Mouse (Mus musculus): Measurements from ENCODE around the gene Tsen34. TPM values are rescaled to one million over a fixed set of nuclear protein-coding genes. Genes with fewer than 3 reads are reported as not detected.
"Not testable (repeated sequence)": the region's sequence is repeated elsewhere in the genome, so short reads cannot be mapped to it uniquely, and the experiment has no call there.

The Tsen34 gene
- polyA plus RNA-seq, 1 experiment from 2014 or later, result 215 TPM

- Histone ChIP-seq H3K9ac (no peak overlapping the region), H3K4me2 (peak overlapping the region; percentile 93; the same call in 1 of the 2 replicates), H3K27ac (no peak overlapping the region), H3K9me3 (no peaks in the 10 kb centered on the region), H3K4me3 (replicated peaks) (no peak overlapping the region), H3K27me3 (no peaks in the 10 kb centered on the region), H3K36me3 (replicated peaks) (peaks cover 28% of the 10 kb centered on the region), H3K4me1 (peaks cover 23% of the 10 kb centered on the region)
- ATAC-seq (ENCODE audit: low FRiP score), result no peak
- WGBS, result 69% methylated on average over 4 of the region's 4 CpGs
Observed at GRCm38 (mm10) chr7:3707027-3707426, 14.4 kb downstream of the Tsen34 start.

GRCm38 (mm10) chr7:3707568-3708413, 15.1 kb downstream of the Tsen34 start:
- Histone ChIP-seq H3K4me2 (no peak overlapping the region), H3K36me3 (replicated peaks) (peaks cover 28% of the 10 kb centered on the region), H3K4me3 (replicated peaks) (no peak overlapping the region), H3K9me3 (no peaks in the 10 kb centered on the region), H3K4me1 (peaks cover 23% of the 10 kb centered on the region), H3K27ac (no peak overlapping the region), H3K9ac (no peak overlapping the region), H3K27me3 (no peaks in the 10 kb centered on the region)
- no peak for ATAC-seq (ENCODE audit: low FRiP score)
- 26% methylated on average over 7 of the region's 7 CpGs for WGBS

- H3K27me3 ChIP-seq; H3K9ac ChIP-seq; H3K4me3 ChIP-seq (replicated peaks); ATAC-seq (ENCODE audit: low FRiP score); H3K27ac ChIP-seq; H3K9me3 ChIP-seq; H3K4me2 ChIP-seq: not testable (repeated sequence)
- WGBS, result 35% methylated on average over 5 of the region's 5 CpGs
- Histone ChIP-seq H3K36me3 (replicated peaks) (peaks cover 28% of the 10 kb centered on the region), H3K4me1 (peaks cover 21% of the 10 kb centered on the region)
Observed at GRCm38 (mm10) chr7:3708447-3708980, 15.9 kb downstream of the Tsen34 start.

- 63% methylated on average over 1 of the region's 1 CpGs for WGBS
- H3K27ac ChIP-seq, result no peak overlapping the region
- H3K4me2 ChIP-seq, result no peak overlapping the region
- no peaks in the 10 kb centered on the region for H3K9me3 ChIP-seq
- H3K27me3 ChIP-seq, result no peaks in the 10 kb centered on the region
- no peak overlapping the region for H3K4me3 ChIP-seq (replicated peaks)
- no peak for ATAC-seq (ENCODE audit: low FRiP score)
- H3K4me1 ChIP-seq, result peaks cover 20% of the 10 kb centered on the region
- H3K36me3 ChIP-seq (replicated peaks), result peaks cover 28% of the 10 kb centered on the region
- H3K9ac ChIP-seq, result no peak overlapping the region
Observed at GRCm38 (mm10) chr7:3709000-3709399, 16.3 kb downstream of the Tsen34 start.

- Histone ChIP-seq H3K36me3 (replicated peaks) (peaks cover 10% of the 10 kb centered on the region), H3K4me3 (replicated peaks) (no peak overlapping the region), H3K4me2 (no peak overlapping the region), H3K9ac (no peak overlapping the region), H3K27me3 (no peaks in the 10 kb centered on the region), H3K9me3 (no peaks in the 10 kb centered on the region), H3K4me1 (no peaks in the 10 kb centered on the region), H3K27ac (no peak overlapping the region)
- 52% methylated on average over 5 of the region's 5 CpGs for WGBS
- no peak for ATAC-seq (ENCODE audit: low FRiP score)
Observed at GRCm38 (mm10) chr7:3712264-3712942, 19.7 kb downstream of the Tsen34 start.

GRCm38 (mm10) chr7:3715249-3715648, 22.6 kb downstream of the Tsen34 start:
- Histone ChIP-seq H3K27me3 (no peaks in the 10 kb centered on the region), H3K27ac (no peak overlapping the region), H3K4me3 (replicated peaks) (no peak overlapping the region), H3K9ac (no peak overlapping the region), H3K36me3 (replicated peaks) (no peaks in the 10 kb centered on the region), H3K4me1 (no peaks in the 10 kb centered on the region), H3K9me3 (no peaks in the 10 kb centered on the region), H3K4me2 (no peak overlapping the region)
- no peak for ATAC-seq (ENCODE audit: low FRiP score)
- WGBS, result 65% methylated on average over 1 of the region's 1 CpGs

- H3K4me3 ChIP-seq (replicated peaks); H3K27ac ChIP-seq; H3K4me2 ChIP-seq; H3K4me1 ChIP-seq; H3K36me3 ChIP-seq (replicated peaks); H3K9me3 ChIP-seq; ATAC-seq (ENCODE audit: low FRiP score); H3K9ac ChIP-seq; H3K27me3 ChIP-seq: not testable (repeated sequence)
- WGBS, result 40% methylated on average over 1 of the region's 3 CpGs
Observed at GRCm38 (mm10) chr7:3720268-3720667, 27.6 kb downstream of the Tsen34 start, which contains the start of gene Pirb. TSS of gene Pirb (minus strand) at chr7:3720391.

GRCm38 (mm10) chr7:3725459-3725858, 32.8 kb downstream of the Tsen34 start:
- not testable (repeated sequence) for H3K4me3 ChIP-seq (replicated peaks); H3K4me2 ChIP-seq; H3K4me1 ChIP-seq; H3K27ac ChIP-seq; H3K9me3 ChIP-seq; H3K9ac ChIP-seq; ATAC-seq (ENCODE audit: low FRiP score); H3K36me3 ChIP-seq (replicated peaks); H3K27me3 ChIP-seq

GRCm38 (mm10) chr7:3732675-3733074, 40.0 kb downstream of the Tsen34 start:
- ATAC-seq (ENCODE audit: low FRiP score); H3K4me1 ChIP-seq; H3K9ac ChIP-seq; H3K27me3 ChIP-seq; H3K36me3 ChIP-seq (replicated peaks); H3K27ac ChIP-seq; H3K4me2 ChIP-seq; H3K4me3 ChIP-seq (replicated peaks); H3K9me3 ChIP-seq: not testable (repeated sequence)
- WGBS, result no CpG with 5 or more reads among the region's 1 CpGs

Small RNAs within 50 kb of the gene (microRNA-seq; reads per million reads assigned to microRNA genes)
- gene Mir3572, result 4.9 reads per million, percentile 18 among the genes with 10 or more reads in this experiment

Other genes starting within 250 kb of the Tsen34 start
- gene Tarm1, start 190.2 kb upstream of the Tsen34 start, polyA plus RNA-seq (2016; fragmentation: Nextera tagmentation; extraction: Ambion mirVana), result not detected in 2 replicates
- gene Oscar, start 76.7 kb upstream of the Tsen34 start, polyA plus RNA-seq (2016; fragmentation: Nextera tagmentation; extraction: Ambion mirVana), result 0.18 and 0.38 TPM in 2 replicates
- 304 and 322 TPM in 2 replicates for gene Ndufa3, start 75.5 kb upstream of the Tsen34 start, polyA plus RNA-seq (2016; fragmentation: Nextera tagmentation; extraction: Ambion mirVana)
- gene Tfpt, start 62.9 kb upstream of the Tsen34 start, polyA plus RNA-seq (2016; fragmentation: Nextera tagmentation; extraction: Ambion mirVana), result 32.0 and 34.4 TPM in 2 replicates
- gene Prpf31, start 62.9 kb upstream of the Tsen34 start, polyA plus RNA-seq (2016; fragmentation: Nextera tagmentation; extraction: Ambion mirVana), result 140 and 149 TPM in 2 replicates
- gene Cnot3, start 47.6 kb upstream of the Tsen34 start, polyA plus RNA-seq (2016; fragmentation: Nextera tagmentation; extraction: Ambion mirVana), result 62.6 and 71.7 TPM in 2 replicates
- gene Leng1, start 27.0 kb upstream of the Tsen34 start, polyA plus RNA-seq (2016; fragmentation: Nextera tagmentation; extraction: Ambion mirVana), result 20.4 and 21.7 TPM in 2 replicates
- gene Tmc4, start 15.3 kb upstream of the Tsen34 start, polyA plus RNA-seq (2016; fragmentation: Nextera tagmentation; extraction: Ambion mirVana), result 2.9 and 3.1 TPM in 2 replicates
- 39.5 and 40.8 TPM in 2 replicates for gene Mboat7, start 660 bp downstream of the Tsen34 start, polyA plus RNA-seq (2016; fragmentation: Nextera tagmentation; extraction: Ambion mirVana)
- 1,127 and 1,163 TPM in 2 replicates for gene Rps9, start 11.1 kb downstream of the Tsen34 start, polyA plus RNA-seq (2016; fragmentation: Nextera tagmentation; extraction: Ambion mirVana)
- gene Pirb, start 27.5 kb downstream of the Tsen34 start, polyA plus RNA-seq (2016; fragmentation: Nextera tagmentation; extraction: Ambion mirVana), result 0.10 and 0.23 TPM in 2 replicates
- gene Gm15448, start 132.8 kb downstream of the Tsen34 start, polyA plus RNA-seq (2016; fragmentation: Nextera tagmentation; extraction: Ambion mirVana), result not detected in 2 replicates
- 0.08 TPM in 1 of 2 replicates, not detected in the other for gene Pira2, start 152.2 kb downstream of the Tsen34 start, polyA plus RNA-seq (2016; fragmentation: Nextera tagmentation; extraction: Ambion mirVana)
- not detected in 2 replicates for gene Gm14548, start 205.3 kb downstream of the Tsen34 start, polyA plus RNA-seq (2016; fragmentation: Nextera tagmentation; extraction: Ambion mirVana)
- not detected in 2 replicates for gene Lilra6, start 222.6 kb downstream of the Tsen34 start, polyA plus RNA-seq (2016; fragmentation: Nextera tagmentation; extraction: Ambion mirVana)

Data from forebrain, embryonic 12.5 days (tissue).